Mouse (Mus musculus) stomach, embryonic 14.5 days (tissue): ENCODE results near the gene Tcf7l2. TPM values are rescaled to one million over a fixed set of nuclear protein-coding genes. Genes with fewer than 3 reads are reported as not detected.
A peak's percentile ranks its signal among the peaks of the same experiment; 100 is the strongest.

ENCODE experiments used
- ATAC-seq: fragments of 200-750 bp; cut with Nextera tagmentation; 2 replicates; pipeline ENCODE4 v1.8.0; 2017; ENCODE audit warnings: low read depth, moderate TSS enrichment; ENCODE audit not compliant: insufficient number of reproducible peaks, insufficient read depth, low FRiP score
- H3K27ac ChIP-seq: fragments of 300-500 bp; sonication (generic); 2 replicates; pipeline ENCODE4 v1.5.1; 2014; ENCODE audit warnings: mild to moderate bottlenecking, low read length, moderate library complexity, mixed read lengths
- H3K27me3 ChIP-seq: fragments of 300-500 bp; sonication (generic); 2 replicates; pipeline ENCODE4 v1.6.1; 2014; ENCODE audit warnings: low read length, control low read depth, mixed read lengths; ENCODE audit not compliant: control insufficient read depth, insufficient read depth
- H3K36me3 ChIP-seq: fragments of 300-500 bp; sonication (generic); 2 replicates; pipeline ENCODE4 v1.6.1; 2014; ENCODE audit warnings: mild to moderate bottlenecking, control low read depth, low read length, moderate library complexity, mixed read lengths; ENCODE audit not compliant: control insufficient read depth, insufficient read depth
- H3K4me1 ChIP-seq: fragments of 300-500 bp; sonication (generic); 2 replicates; pipeline ENCODE4 v1.6.1; 2014; ENCODE audit warnings: low read length, control low read depth, mixed read lengths; ENCODE audit not compliant: control insufficient read depth, insufficient read depth
- H3K4me2 ChIP-seq: fragments of 300-500 bp; sonication (generic); replicated peaks from 2 replicates; pipeline ENCODE4 v1.6.1; 2014; ENCODE audit warnings: low read depth, low read length, control low read depth
- H3K4me3 ChIP-seq: fragments of 300-500 bp; sonication (generic); 2 replicates; pipeline ENCODE4 v1.5.1; 2014; ENCODE audit warnings: low read depth, low read length, control low read depth
- H3K9ac ChIP-seq: fragments of 300-500 bp; sonication (generic); replicated peaks from 2 replicates; pipeline ENCODE4 v1.6.1; 2014; ENCODE audit warnings: low read depth, mild to moderate bottlenecking, control low read depth, low read length, moderate library complexity, mixed read lengths
- H3K9me3 ChIP-seq: fragments of 300-500 bp; sonication (generic); 2 replicates; pipeline ENCODE4 v1.6.1; 2016; ENCODE audit warnings: low read depth, low read length, control low read depth; ENCODE audit not compliant: control insufficient read depth
- WGBS: fragments of 180-500 bp; shearing (Covaris S2); extraction: QIAGEN DNeasy Blood & Tissue Kit; methylation state at CpG from one replicate; pipeline ENCODE4 v1.1.7; 2014; 5-methylcytosine and 5-hydroxymethylcytosine counted together
- polyA plus RNA-seq: library from polyadenylated mRNA; unstranded; fragments of >200 nt; fragmentation: Nextera tagmentation; extraction: Ambion mirVana; gene quantifications from 2 replicates; pipeline ENCODE4 v1.2.1, GENCODE M21; 2014

Tcf7l2 gene
- polyA plus RNA-seq, 1 experiment from 2014 or later: 151 TPM

DNA sequence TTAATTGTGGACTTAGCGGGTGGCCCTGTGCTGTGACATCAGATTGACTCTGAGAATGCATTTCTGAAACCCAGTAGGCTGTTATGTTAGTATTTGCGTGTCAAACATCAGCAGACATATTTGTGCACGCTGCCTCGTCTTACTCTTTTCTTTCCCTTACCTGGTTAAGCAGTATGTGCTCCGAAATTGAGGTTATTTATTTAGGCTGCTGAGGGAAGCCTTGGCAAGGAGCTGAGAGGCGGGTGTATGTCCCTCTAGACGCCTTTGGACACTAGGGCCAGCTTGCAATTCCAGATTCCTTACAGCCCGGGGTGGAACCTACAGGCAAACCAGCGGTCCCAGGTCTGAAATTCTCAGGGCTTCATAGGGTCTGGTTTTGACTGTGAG is 3.6 kb downstream of the Tcf7l2 start:
- peak overlapping the region; percentile 99; the same call in 1 of the 2 replicates for H3K27ac ChIP-seq

DNA sequence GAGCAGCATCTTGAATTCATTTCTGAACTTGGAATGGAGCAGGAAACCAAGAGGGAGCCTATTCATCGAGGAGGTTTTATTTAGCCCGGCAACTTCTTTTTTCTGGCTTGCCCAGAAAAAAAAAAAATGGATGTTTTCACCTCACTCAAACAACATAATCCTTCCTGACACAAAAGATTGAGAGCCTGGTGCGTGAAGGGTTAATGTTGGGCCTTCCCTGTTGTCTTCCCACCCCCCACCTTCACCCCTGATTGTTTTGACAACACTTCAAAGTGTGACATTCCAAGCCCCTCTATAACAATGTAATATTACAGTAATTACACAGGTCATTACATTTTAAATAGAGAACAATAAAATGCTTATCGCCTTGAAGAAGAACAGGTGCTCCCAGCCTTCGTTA is 4.6 kb downstream of the Tcf7l2 start:
- ATAC-seq: no peak
- Histone ChIP-seq H3K4me1 (peaks cover 64% of the 10 kb centered on the region), H3K36me3 (0 out of 2 replicates have a peak, but pooled peaks cover 2% of the 10 kb centered on the region), H3K4me3 (no peak overlapping the region), H3K27ac (no peak overlapping the region), H3K9ac (no peak overlapping the region), H3K27me3 (no peaks in the 10 kb centered on the region), H3K4me2 (peak overlapping the region; percentile 92; the same call in 1 of the 2 replicates), H3K9me3 (no peaks in the 10 kb centered on the region)
- 27% methylated on average over 5 of the region's 5 CpGs for WGBS

More for the DNA sequence above, 3.6 kb downstream of the Tcf7l2 start:
- WGBS: 23% methylated on average over 9 of the region's 9 CpGs
- no peak for ATAC-seq
- H3K4me3 ChIP-seq: peak overlapping the region; percentile 93
- no peaks in the 10 kb centered on the region for H3K9me3 ChIP-seq
- H3K4me2 ChIP-seq: peak overlapping the region; percentile 92
- H3K27me3 ChIP-seq: no peaks in the 10 kb centered on the region
- peak overlapping the region; percentile 98 for H3K9ac ChIP-seq
- H3K4me1 ChIP-seq: peaks cover 53% of the 10 kb centered on the region
- no peaks in the 10 kb centered on the region for H3K36me3 ChIP-seq

DNA sequence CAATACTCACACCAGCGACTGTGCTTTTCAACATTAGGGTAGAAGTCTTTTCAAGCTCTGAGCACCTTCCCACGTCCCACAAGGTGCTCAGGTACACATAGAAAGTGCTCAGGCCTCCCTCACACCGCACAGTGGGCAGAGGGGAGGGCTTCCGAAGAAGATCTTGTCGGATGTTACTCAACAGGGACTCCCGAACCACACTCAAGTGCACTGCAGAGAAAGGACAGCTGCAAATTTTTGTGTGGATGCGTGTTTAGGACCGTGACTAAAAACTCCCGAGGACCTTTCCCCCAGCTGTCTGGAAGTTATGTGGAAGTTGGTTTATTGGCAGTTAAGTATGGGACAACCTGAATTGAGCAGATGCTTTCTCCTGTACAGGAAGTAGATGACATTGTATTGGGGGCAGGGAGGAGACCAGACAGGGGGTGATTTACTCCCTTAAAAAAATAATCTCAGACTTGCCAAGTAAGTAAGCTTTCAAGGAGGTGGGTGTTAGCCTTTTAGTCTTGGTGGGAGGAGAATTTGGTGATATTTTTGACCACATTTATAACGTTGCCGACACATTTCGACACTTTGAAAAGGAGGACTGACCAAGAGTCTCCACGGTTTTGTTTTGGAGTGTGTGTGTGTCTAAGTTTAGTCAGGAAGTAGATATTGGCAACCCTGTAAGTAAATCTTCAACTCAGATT is 5.8 kb downstream of the Tcf7l2 start:
- H3K9me3 ChIP-seq: no peaks in the 10 kb centered on the region
- no peak overlapping the region for H3K27ac ChIP-seq
- no peak for ATAC-seq
- H3K4me1 ChIP-seq: peaks cover 64% of the 10 kb centered on the region
- 17% methylated on average over 13 of the region's 13 CpGs for WGBS
- peak overlapping the region; percentile 18; the same call in 1 of the 2 replicates for H3K4me2 ChIP-seq
- no peak overlapping the region for H3K9ac ChIP-seq
- no peak overlapping the region for H3K4me3 ChIP-seq
- H3K36me3 ChIP-seq: 0 out of 2 replicates have a peak, but pooled peaks cover 6% of the 10 kb centered on the region
- H3K27me3 ChIP-seq: no peaks in the 10 kb centered on the region

DNA sequence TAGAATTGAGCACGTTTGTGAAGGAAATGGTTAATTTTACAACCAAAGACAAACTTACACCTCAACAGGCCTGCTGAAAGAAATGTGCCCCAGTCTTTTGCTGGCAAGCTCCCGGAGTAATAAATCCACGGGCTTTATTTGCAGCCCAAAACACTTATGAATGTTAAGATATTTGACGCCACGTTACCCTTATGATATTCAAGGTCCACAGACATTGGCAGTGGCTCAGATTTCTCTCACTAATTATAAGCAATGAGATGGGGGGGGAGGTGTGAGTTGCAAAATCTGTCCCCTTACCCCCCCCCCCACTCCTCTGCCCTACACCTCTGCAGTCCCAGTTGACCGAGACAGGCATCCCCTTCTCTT is 6.3 kb downstream of the Tcf7l2 start:
- H3K9me3 ChIP-seq: no peaks in the 10 kb centered on the region
- peaks cover 64% of the 10 kb centered on the region for H3K4me1 ChIP-seq
- no peaks in the 10 kb centered on the region for H3K27me3 ChIP-seq
- no peak overlapping the region for H3K4me3 ChIP-seq
- 22% methylated on average over 6 of the region's 6 CpGs for WGBS
- 0 out of 2 replicates have a peak, but pooled peaks cover 6% of the 10 kb centered on the region for H3K36me3 ChIP-seq
- H3K4me2 ChIP-seq: peak overlapping the region; percentile 26; the same call in 1 of the 2 replicates
- no peak for ATAC-seq
- no peak overlapping the region for H3K9ac ChIP-seq
- peak overlapping the region; percentile 27; the same call in 1 of the 2 replicates for H3K27ac ChIP-seq

DNA sequence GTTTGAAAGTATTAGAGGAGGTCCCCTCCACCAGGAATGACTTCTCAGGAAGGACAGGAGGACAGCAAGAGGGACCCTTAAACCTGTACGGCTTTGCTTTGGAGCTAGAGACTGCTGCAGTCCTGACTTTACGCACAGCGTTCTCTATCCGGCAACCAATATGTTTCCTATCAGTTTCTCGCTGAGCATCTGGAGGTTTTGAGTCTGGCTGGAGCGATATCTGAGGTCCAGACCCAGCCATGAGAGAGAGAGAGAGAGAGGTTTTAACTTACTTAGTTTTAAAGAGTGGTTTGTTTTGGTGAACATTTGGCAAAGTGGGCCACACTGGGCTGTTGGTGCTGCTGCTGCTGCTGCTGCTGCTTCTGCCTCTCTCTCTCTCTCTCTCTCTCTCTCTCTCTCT is 7.2 kb downstream of the Tcf7l2 start:
- no peak for ATAC-seq
- H3K27ac ChIP-seq: no peak overlapping the region; the same call in 1 of the 2 replicates
- H3K4me3 ChIP-seq: no peak overlapping the region
- no peaks in the 10 kb centered on the region for H3K27me3 ChIP-seq
- 0 out of 2 replicates have a peak, but pooled peaks cover 6% of the 10 kb centered on the region for H3K36me3 ChIP-seq
- 31% methylated on average over 6 of the region's 6 CpGs for WGBS
- H3K4me2 ChIP-seq: peak overlapping the region; percentile 26
- H3K4me1 ChIP-seq: peaks cover 64% of the 10 kb centered on the region
- no peaks in the 10 kb centered on the region for H3K9me3 ChIP-seq
- no peak overlapping the region for H3K9ac ChIP-seq

DNA sequence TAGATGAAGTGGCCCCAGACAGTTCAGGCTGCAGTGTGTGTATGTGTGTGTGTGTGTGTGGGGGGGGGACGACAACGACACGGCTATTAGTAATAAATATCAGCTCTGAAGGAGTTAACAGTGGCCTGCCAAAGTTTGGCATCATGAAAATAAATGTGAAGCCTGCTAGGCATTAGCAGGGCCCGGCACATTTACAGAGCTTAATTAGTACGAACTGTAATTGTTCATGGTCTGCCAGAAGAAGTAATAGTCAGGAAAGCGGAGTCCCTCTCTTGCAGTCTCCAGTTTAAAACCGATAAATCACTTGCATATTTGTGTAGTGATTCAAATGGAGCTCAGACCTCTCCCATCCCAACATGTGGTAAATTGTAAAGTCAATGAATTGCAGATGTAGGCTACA is 7.9 kb downstream of the Tcf7l2 start:
- no peak for ATAC-seq
- no peak overlapping the region; the same call in 1 of the 2 replicates for H3K4me2 ChIP-seq
- 0 out of 2 replicates have a peak, but pooled peaks cover 6% of the 10 kb centered on the region for H3K36me3 ChIP-seq
- peaks cover 64% of the 10 kb centered on the region for H3K4me1 ChIP-seq
- no peak overlapping the region; the same call in 1 of the 2 replicates for H3K27ac ChIP-seq
- H3K9me3 ChIP-seq: no peaks in the 10 kb centered on the region
- no peak overlapping the region for H3K4me3 ChIP-seq
- no peaks in the 10 kb centered on the region for H3K27me3 ChIP-seq
- WGBS: 27% methylated on average over 7 of the region's 7 CpGs
- no peak overlapping the region for H3K9ac ChIP-seq

DNA sequence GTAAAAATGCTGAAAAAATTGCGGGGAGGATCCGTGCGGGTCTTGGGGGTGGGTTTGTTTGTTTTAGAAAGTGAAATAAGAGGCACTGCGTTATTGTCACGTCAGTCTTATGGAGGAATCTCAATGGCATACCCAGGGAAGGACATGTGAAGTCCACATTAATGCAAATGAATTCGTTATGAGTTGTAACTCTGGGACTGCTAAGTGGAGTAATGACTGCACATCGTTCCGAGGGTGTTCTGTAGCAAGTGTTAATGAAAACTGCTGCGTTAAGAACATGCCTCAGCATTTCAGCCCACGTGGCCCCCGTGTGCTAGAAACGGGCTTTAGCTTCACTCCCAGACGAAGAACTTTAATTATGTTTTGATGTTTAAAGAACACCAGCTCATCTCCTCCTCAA is 8.4 kb downstream of the Tcf7l2 start:
- Histone ChIP-seq H3K4me2 (no peak overlapping the region), H3K9ac (no peak overlapping the region), H3K4me3 (no peak overlapping the region), H3K9me3 (no peaks in the 10 kb centered on the region), H3K4me1 (peaks cover 60% of the 10 kb centered on the region), H3K27ac (no peak overlapping the region), H3K27me3 (no peaks in the 10 kb centered on the region), H3K36me3 (peaks cover 6% of the 10 kb centered on the region; the same call in 1 of the 2 replicates)
- ATAC-seq: no peak
- 44% methylated on average over 13 of the region's 13 CpGs for WGBS

DNA sequence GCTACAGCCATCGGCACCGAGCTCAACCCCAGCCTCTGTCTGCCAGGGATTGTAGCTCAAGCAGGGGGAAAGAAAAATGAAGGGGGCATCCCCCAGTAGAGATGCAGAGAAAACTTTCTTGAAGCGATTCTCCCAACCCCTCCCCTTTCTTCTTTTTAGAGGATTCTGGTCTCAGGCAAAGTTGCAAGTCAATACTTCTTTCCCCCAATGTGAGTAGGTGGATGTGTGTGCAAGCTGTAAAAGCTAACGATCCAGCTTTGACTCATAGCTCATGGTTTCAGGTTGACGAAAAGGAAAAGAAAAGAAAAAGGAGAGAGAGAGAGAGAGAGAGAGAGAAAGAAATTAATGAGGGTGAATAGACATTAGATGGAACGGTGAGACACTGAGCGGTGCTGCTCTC is 8.8 kb downstream of the Tcf7l2 start:
- ATAC-seq: no peak
- Histone ChIP-seq H3K4me3 (no peak overlapping the region), H3K4me2 (no peak overlapping the region), H3K9ac (no peak overlapping the region), H3K27ac (no peak overlapping the region), H3K27me3 (no peaks in the 10 kb centered on the region), H3K9me3 (no peaks in the 10 kb centered on the region), H3K4me1 (peaks cover 55% of the 10 kb centered on the region), H3K36me3 (peaks cover 6% of the 10 kb centered on the region; the same call in 1 of the 2 replicates)
- 53% methylated on average over 7 of the region's 7 CpGs for WGBS
